Mouse (Mus musculus) neutrophil, adult 83 days (primary cell): ENCODE results near the gene P2rx7. TPM values are rescaled to one million over a fixed set of nuclear protein-coding genes. Genes with fewer than 3 reads are reported as not detected.

Experiments
- total RNA-seq, 2 experiments: library from RNA; stranded (reverse); gene quantifications; one replicate each; pipeline ENCODE4 v1.2.4; 2023

Gene P2rx7
- total RNA-seq = 10 to 100 TPM; 14.0 to 15.3 TPM

DNA sequence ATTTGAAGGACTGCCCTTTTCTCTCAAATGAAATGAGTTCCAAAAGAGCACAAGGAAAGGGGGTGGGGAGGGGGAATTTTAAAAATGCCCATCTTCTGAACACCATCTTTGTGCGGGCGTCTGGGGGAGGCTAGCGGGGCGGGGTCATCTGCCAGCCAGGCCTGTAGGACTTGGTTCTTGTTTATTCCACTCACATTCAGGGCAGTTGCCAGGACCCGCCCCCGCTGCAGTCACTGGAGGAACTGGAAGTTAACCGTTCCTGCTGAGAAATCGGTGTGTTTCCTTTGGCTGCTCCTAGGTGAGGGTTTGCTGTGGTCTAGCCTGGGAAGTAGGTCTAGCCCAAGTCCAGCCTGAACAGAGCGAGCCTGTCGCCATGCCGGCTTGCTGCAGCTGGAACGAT is at the start of gene P2rx7:
Gene P2rx7, plus strand, starts transcription at position 211 of the 400 bp plus-strand sequence.

DNA sequence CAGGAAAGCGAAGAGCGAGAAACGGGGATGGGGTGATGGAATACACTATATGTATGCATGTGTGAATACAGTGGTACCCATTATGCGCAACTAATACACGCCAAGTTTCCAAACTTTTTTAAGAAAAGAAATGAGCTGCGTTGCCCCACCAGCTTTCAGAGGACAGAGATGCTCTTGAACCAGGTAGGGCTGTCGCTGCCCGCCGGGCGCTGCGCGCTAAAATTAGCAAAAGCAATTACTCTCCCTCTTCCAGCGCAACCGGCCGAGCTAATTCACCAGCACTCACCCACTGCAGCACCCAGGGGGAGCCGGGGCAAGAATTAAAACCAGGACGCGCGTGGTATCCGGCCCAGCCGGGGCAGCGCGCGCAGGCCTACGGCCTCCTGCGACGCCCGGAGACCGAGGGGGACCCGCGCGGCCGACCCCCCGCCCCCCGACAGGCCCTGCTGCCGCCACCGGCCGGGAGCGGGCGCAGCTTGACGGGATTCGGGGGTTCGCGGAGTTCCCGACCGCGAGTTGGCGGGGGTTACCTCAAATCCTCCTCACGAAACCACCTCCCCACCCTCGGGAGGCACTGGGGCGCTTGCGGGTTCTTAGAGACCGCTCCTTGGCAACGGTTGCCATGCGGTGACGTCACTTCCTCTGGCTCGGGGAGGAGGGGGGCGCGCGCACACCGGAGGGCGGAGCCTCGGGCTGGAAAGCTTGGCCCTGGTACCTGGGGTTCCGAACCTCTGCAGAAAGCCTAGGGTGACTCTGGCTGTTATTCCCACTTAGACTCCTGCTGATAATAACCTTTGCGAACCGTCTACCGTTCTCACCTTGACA is 29.6 kb upstream of the P2rx7 start, which contains the start of gene Ift81:
Gene Ift81, minus strand, starts transcription at position 611 of the 825 bp plus-strand sequence.

GRCm38 (mm10) chr5:122707276-122708181 is 63.8 kb downstream of the P2rx7 start, which contains the start of gene P2rx4:
TSS of gene P2rx4 (plus strand) at chr5:122707544.

Other genes starting within 250 kb of the P2rx7 start
- 10 to 100 TPM; 24.4 to 26.2 TPM for gene Anapc7, start 222.2 kb upstream of the P2rx7 start, total RNA-seq
- 10 to 100 TPM; 75.4 to 77.0 TPM for gene Atp2a2, start 141.7 kb upstream of the P2rx7 start, total RNA-seq
- 1 to 10 TPM; 2.1 to 2.2 TPM for gene Ift81, start 29.4 kb upstream of the P2rx7 start, total RNA-seq
- gene P2rx4, start 63.6 kb downstream of the P2rx7 start, total RNA-seq = 10 to 100 TPM; 17.5 to 27.6 TPM
- gene Camkk2, start 135.5 kb downstream of the P2rx7 start, total RNA-seq = 10 to 100 TPM; 76.7 to 79.6 TPM
- 100 to 1,000 TPM; 143 to 163 TPM for gene Anapc5, start 177.4 kb downstream of the P2rx7 start, total RNA-seq
- 10 to 100 TPM; 23.9 to 26.9 TPM for gene Rnf34, start 206.1 kb downstream of the P2rx7 start, total RNA-seq